Mouse (Mus musculus) CD4-positive naive resting alpha-beta T cell, adult 57 days (primary cell): ENCODE measurements around the gene Grhl3. TPM values are rescaled to one million over a fixed set of nuclear protein-coding genes. Genes with fewer than 3 reads are reported as not detected.

ENCODE experiments used
- total RNA-seq: library from RNA; stranded (reverse); gene quantifications from one replicate; pipeline ENCODE4 v1.2.4, GENCODE M21; 2023

Grhl3 gene
- total RNA-seq: not detected

DNA sequence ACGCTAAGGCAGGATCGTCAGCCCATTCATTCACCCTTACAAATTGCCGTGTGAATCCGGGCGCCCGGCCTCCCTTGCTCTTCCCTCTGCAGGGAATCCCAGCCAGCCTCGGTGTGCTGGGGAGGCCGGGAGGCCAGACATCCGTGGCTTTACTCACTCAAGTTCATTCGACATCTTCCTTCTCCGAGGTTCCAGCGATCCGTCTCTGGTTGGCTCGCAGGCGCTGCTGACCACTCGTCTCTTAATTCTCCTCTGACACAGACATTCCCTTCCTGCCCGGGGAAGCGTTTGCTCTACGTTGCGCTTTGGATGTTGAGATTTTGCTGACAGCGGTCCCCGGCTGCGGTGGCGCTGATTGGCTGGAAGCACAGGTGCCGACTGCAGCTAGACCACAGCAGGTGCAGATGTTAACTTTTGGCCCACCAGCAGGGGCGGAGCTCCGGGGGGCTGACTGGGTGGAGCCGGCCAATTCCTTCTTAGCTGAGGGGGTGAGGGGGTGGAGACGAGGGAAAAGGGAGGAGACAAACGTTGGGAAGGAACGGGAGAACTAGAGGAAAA lies at the start of gene Grhl3:
TSS of gene Grhl3 (minus strand) at position 380 of the 558 bp plus-strand sequence.

DNA sequence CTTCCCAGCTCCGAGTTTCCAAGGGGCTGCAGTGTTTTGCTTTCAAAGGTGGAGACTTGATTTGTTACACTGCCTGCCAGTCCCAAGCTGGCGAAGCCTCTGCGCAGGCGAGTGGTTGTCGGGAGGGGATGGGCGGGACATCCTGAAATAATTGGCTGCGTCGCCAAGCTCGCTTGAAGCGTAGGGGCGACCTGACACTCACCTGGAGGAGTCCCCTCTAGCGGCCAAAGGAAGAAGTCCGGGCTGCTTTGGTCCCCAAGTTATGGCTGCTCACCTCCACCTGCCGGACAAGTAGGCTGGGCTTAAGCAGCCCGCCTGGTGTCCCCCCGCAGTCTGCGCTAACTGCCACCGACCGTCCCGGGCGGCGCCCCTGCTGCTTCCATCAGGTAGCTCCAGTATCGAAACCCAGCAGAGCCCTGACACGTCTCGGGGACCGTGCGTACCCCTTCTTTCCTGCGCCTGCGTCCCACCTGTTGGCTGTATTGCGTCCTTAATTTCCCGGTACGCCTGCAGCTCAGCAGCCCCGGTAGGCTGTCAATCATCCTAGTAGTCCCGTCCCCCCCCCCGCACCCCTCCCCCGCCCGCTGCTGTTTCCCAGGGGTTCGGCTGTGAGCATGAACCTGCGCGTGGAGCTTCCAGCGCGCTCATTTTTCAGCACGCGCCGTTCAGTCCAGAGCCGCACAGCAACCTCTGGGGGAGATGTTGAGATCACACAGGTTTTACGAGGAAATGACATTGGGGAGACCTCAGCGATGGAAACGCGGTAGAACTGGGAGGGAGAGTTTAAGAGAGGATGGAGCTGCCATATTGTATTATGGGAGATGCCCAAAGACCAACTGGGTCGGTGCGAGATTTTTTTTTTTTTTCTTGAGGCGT lies 78.7 kb downstream of the Grhl3 start, which contains the start of the genes Stpg1 and Nipal3:
TSS of gene Stpg1 (plus strand) at position 270 of the 876 bp plus-strand sequence.
TSS of gene Nipal3 (minus strand) at position 518 of the 876 bp plus-strand sequence.

Other genes starting within 250 kb of the Grhl3 start
- gene Srrm1, start 220.3 kb downstream of the Grhl3 start, total RNA-seq: 346 TPM
- 1.4 TPM for gene Ncmap, start 175.4 kb downstream of the Grhl3 start, total RNA-seq
- gene Rcan3, start 139.8 kb downstream of the Grhl3 start, total RNA-seq: 29.8 TPM
- gene Stpg1, start 78.8 kb downstream of the Grhl3 start, total RNA-seq: not detected
- 51.7 TPM for gene Nipal3, start 78.6 kb downstream of the Grhl3 start, total RNA-seq
- gene Ifnlr1, start 112.7 kb upstream of the Grhl3 start, total RNA-seq: 0.12 TPM
- gene Il22ra1, start 154.5 kb upstream of the Grhl3 start, total RNA-seq: 0.21 TPM
- gene Myom3, start 186.1 kb upstream of the Grhl3 start, total RNA-seq: not detected